Mouse (Mus musculus) right cerebral cortex, adult 18-20 months (tissue): Measurements from ENCODE around the gene D430019H16Rik.

ENCODE experiments used
- DNase-seq: peaks from one replicate; pipeline ENCODE4 v3.0.0; 2022; ENCODE audit warnings: mixed read lengths

The D430019H16Rik gene

DNA sequence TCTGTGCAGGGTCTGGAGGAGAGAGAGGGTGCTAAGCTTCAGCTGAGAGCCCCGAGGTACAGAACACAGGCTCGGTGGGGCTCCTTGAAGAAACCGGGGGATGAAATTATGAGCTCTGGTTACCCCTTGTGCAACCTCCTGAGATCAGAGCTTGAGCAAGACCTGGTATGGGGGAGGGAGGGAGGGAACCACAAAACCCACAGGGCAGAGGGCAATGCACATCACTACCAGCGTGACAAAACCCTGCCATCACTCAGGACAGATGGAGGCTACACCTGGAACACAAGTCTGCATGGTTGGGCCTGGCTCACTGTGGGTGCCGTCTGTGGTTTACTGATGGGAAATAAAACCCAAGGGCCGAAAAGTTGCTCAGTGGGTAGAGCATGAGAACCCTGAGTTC, 37.1 kb downstream of the D430019H16Rik start:
- DNase-seq, result no peak

DNA sequence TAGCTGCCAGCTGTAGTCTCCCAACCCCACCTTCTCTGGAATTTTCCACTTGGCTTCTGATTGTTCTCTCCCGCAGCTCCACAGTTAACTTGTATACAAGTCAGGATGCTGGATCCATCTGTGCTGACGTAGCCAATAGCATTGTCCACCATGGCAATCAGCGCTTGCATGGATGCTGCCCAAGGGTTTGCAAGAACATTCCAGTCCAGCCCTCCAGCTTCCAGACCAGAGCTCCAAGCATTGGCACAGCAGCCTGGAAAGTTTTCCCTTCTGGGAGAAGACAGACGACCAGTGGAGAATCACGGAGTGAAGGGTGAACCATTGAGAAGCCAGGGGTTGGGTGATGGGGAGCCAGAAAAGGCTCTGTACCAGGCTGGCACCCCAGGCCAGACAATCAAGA, 41.1 kb downstream of the D430019H16Rik start:
- no peak for DNase-seq

DNA sequence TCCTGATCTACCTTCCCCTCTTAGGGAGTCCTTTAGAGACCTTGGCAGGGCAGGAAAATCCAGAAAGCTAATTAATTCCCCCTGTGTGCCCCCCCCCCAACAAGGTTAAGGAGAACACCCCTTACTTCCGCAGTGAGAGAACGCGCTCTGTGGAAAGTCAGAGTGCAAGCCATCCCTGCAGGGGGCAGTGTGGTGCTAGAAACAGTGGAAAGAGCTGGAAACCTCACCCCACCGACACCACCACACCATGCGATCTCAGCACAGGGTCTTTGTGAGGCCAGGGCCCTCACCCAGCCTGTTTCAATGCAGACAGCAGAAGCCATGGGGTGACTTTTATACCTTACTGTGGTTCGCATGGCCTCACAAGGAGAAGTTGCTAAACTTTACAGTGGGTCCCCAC, 44.2 kb downstream of the D430019H16Rik start:
- peak; percentile 71 for DNase-seq

DNA sequence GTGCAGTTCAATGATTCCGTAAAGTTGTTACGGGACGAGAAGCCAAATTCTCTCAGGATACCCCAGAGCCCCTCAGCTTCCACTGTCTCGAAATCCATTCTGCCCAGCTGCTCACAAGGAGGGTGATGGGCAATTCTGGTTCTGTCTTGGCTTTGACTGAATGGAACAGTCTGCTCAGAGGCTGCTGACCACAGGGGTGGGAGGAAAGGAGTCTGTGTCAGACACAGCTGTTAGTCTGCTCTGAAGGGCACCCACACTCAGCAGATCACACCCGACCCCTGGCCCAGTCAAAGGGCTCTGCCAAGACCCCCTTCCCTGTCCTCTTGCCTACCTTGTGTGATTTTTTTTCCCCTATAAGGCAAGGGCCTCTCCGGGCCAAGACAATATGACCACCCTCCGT, 44.8 kb downstream of the D430019H16Rik start:
- DNase-seq, result no peak

DNA sequence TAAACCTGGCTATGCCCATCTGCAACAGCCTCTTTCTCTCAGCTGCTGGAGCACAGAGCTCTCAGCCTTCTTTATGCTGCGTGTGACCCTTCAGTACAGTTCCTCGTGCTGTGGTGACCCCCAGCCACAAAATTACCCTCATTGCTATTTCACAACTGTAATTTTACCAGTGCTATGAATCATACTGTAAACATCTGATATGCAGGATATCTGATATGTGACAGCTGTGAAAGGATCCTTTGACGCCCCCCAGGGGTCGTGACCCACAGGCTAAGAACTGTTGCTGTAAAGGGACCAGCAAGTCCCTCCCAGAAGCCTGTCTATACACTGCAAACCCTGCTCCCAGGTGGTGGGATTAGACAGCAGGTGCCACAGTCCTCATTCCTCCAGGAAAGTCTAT, 45.2 kb downstream of the D430019H16Rik start:
- no peak for DNase-seq

DNA sequence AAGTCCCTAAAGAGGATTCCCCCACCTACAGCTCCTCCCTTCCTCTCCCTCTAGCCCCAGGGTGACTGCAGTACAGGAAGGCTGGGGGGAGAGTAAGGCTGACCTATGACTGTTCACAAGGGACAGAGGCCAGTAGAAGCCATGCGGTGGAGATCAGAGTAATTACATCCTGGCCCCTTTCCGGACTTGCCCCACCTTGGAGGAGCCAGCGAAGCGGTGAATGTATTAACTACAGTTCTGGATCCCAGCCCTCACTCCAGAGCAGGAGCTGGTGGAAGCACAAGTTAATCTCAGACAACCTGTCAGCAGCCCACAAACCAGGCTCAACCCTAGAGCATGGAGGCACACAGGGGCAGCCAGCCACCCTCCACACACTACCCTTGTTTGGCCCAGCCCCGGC, 47.3 kb downstream of the D430019H16Rik start:
- DNase-seq, result no peak

DNA sequence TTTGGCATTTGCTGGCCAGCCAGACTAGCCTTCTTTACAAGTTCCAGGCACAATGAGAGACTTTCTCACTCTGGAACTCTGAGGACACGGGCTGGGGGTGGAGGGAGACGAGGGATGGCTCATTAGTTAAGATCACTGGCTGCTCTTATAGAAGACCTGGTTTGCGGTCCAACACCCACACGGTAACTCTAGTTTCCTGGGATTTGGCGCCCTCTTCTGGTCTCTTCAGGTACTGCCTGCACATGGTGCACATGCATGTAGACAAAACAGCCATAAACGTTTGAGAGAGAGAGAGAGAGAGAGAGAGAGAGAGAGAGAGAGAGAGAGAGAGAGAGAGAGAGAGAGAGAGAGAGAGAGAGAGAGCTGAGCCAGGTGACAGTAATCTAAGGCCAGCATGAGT, 51.1 kb downstream of the D430019H16Rik start:
- no peak for DNase-seq

DNA sequence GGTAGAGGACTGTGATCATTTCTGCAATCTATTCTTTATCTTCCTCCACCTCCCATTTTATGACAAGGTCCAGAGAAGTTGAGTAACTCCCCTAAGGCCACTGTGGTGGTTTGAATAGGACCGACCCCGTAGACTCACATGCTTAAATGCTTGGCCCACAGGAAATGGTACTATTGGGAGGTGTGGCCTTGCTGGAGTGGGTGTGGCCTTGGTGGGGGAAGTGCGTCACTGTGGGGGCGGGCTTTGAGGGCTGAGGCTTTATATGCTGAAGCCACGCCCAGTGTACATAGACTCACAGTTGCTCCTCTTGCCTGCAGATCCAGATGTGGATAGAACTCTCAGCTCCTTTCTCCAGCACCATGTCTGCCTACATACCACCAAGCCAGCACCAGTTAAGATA, 57.5 kb downstream of the D430019H16Rik start:
- DNase-seq, result no peak

DNA sequence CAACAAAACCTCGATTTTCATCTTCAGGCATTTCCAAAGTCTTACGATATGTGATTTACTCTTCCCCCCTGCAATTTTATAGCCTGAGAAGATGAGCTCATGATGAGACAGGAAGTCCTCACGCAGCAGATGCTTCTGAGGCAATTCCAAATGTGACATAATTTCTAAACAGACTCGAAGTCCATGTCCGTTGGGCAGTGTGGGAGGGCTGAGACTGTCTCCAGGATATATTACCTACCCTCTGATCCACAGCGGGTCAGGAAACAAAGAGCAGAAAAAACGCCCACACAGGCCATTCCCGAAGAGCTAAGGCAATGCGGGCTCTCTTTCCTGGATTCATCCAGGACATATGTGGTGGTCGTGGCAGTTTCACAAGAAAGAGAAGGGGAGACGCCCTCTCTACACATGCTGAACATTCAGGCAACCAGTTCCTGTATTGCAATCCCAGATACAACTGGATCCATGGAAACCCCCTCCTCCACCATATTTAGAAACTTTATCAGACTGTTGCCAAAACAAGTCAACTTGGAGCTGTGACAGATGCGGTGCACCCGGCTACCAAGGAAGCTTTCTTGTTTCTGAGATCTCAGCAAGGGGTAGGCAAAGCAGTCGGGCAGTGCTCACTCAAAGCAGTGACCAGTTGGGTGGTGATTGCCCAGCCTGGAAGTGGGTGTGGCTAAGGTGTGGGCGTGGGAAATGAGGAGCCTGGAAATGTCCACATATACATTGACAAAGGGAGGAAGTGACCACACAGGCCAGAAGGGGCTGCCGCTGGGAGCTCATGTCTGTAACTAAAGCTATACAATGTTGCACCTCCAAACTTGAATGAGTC, 58.2 kb downstream of the D430019H16Rik start:
- no peak for DNase-seq

DNA sequence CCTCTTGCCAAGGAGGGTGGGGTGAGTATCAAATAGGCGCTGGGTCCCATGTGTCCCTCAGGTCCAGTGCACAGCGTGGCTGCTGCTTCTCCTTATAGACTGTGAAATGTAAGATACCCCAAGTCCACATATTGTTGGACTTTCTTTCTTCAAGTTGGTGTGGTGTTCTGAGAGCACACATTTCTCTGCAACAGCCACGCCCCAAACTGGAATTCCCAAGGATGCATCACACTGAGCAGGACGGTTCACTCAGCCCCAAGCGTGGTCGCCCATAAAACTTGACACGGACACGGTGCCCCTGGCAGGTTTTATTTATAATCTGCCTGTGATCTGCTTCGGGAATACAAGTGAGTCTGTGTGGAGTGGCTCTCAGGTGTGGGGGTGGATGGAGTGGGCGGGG, 60.5 kb downstream of the D430019H16Rik start:
- DNase-seq, result no peak

DNA sequence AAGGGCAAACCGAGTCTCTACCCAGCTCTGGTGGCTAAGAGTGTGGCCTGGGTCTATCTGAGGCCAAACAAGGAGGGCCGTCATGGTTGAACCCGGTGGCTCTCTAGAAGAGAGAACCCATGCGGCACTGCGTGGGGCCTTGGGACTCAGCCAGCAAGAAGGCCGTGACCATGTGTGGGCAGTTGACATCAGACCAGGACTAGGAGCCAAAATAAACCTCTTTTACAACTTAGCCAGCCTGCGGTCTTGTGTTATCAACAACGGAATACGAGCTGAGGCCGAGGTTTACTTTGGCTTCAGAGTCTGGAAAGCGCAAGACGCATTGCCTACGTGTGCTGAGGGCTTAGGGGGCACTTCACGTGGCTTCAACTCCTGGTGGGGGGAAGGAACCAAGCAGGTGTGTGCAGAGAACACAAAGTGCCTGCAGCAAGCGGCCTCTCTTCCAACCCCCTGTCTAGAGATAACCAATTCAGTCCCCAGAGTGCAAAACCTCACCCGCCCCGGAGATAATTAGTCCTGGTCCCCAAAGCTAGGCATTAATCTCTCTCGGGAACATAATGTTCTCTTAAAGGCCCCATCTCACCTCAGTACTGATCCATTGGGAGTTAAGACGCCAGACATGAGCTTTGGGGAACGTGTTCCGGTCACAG, 63.5 kb downstream of the D430019H16Rik start:
- no peak for DNase-seq

DNA sequence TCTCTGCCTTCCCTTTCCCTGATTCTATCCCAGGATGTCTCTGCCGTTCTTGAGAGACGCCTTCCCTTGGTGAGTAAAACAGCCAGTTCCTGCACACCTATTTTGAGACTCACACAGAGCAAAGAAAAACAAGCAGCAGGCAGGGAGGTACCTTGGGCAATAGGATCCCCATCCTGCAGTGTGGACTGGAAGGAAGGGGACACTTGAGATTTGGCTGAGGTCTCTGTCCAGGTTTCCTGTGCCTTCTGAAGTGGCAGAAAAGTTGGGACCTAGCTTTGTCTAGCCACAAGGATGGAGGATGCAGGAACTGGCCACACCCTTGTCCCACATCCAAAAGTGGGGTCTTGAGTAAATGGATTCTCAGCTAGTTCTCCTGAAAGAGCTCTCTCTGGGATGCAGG, 66.2 kb downstream of the D430019H16Rik start:
- DNase-seq, result no peak

DNA sequence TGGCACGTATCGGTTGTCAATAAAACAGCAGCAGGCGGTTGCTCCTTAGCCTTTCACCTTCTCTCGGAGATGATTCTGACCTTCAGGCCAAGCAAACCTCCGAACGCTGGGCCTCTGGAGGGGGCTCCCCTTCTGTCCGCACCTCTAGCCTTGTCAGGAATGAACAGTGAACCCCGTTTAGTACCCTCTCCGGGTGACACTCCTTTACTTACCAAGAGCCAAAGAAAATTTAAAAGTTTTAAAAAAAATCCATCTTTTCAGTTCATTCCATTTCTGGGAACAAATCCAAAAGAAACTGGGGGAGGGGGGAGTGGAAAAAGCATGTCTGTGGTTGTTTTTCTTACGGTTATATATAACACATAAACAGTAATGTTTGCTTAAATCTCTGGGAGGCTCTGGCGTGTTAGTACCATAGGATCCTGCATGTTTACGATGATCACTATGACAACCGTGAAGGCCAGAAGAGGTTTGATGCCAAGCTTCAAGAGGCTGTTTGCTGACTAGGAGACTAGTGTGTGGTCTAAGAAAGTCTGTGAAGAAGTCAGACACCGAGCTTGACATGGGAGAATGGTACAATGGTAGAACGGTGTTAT, 67.6 kb downstream of the D430019H16Rik start:
- no peak for DNase-seq

DNA sequence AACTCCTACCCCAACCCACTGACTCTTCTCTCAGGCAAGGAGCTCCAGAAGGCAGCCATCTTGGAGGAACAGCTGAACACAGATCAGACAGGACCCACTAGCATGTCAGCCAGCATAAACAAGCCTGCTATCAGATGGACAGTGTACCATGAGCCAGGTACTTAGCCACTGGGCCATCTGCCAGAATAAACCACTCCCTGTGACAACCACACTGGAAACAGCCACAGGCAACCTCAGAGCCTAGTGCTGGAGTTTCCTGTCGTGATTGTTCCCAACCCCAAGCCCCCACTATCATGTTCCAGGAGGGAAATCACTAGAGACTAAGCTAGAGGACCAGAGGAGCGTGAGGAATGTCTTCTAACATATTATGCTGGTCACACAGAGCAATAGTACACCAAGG, 70.1 kb downstream of the D430019H16Rik start:
- DNase-seq, result no peak

DNA sequence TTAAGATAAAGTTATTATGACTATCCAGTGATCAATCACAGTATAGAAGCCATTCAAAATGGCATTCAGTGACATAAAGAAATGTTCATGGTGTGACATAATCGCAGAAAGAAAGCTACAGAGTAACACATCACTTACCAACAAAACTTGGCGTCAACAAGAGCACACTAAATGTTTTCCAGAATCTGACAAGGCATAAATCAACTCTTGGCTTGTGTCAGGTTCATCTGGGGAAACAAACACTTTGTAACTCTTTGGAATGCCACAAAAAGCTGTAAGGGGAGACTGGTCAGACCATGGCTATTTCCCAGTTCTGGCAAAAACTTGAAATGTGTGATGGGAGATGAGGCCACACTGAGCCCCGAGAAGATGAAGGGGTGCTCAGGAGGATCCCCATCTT, 72.5 kb downstream of the D430019H16Rik start:
- no peak for DNase-seq

DNA sequence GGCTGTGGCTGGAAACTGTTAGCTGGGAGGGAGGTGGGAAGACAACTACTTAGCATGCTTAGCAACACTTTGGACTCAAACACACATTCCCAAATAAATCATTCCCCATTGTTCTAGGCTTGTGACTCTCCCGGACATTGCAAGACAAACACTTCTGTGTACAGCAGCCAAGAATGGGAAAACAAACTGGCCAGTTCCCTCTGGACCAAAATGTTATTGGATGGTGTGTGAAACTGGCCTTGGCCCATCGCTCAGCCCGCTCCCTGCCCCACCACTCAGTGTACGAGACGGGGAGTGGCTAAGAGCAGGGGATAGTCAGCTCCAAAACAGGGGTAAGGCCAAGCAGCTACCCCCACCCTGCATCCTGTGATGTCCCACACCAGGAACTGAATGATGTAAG, 73.2 kb downstream of the D430019H16Rik start:
- DNase-seq, result peak; percentile 71

DNA sequence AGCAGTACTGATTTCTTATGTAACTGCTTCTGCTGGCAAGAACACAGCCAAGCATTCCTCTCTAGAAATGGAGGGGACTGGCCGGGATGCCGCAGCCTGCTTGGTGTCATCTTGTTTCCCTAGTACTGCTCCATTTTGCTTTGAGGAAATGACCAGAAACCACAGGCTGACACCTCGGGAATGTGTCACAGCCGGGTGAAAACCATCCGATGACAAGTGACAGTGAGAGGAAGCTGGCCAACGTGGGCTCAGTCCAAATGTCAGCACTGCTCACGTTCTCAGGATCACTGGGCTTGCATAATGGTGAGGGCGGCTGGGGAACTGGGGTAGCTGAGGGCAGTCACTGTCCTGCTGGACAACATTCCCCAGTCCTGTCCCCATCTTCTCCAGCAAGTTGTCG, 75.9 kb downstream of the D430019H16Rik start:
- no peak for DNase-seq

DNA sequence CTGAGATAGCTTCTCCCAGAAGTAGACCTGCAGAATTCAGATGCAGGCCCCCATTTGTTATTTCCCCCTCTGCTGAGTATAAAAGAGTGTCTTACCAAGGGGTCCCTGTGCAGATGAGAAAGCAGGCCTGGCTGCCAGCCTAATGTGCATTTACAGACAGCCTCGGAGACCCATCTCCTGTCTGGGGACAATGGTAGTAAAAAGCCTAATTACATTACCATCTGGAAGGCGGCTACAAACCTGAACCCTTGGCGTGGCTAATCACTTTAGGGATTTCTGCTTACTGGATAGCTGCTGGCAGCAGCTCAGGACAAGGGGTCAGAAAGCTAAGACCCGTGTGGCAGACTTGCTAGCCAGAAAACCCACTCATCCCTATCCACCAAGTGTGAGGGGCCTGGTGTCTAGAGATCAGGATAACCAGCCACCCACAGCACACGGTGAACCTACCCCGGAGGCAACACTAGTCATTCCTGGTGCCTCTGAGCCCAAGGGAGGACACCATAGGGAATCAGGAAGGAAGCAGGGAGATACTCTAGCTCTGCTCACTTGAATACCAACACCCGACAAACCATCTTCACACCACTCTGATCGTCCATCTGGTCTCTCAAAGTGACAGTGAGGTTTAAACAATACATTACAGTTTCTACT, 78.2 kb downstream of the D430019H16Rik start:
- DNase-seq, result no peak

DNA sequence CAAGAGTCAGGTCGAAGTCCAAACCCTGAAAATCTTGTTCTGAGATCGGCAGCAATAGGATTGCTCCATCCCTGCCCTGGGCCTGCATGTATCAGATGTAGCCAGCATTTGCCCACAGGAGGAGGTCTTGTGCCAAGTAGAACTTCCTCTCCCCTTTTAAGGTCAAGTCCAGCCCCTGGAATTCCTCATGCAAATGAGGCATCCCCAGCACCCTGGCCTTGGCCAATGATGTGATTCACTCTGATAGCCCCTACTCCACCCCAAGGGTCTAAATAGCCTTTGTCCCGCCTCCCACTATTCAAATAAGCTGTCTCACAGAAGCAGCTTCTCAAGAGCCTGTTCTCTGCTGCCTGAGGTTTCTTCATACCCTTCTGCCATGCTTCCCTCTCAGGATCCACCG, 81.2 kb downstream of the D430019H16Rik start:
- DNase-seq, result no peak

DNA sequence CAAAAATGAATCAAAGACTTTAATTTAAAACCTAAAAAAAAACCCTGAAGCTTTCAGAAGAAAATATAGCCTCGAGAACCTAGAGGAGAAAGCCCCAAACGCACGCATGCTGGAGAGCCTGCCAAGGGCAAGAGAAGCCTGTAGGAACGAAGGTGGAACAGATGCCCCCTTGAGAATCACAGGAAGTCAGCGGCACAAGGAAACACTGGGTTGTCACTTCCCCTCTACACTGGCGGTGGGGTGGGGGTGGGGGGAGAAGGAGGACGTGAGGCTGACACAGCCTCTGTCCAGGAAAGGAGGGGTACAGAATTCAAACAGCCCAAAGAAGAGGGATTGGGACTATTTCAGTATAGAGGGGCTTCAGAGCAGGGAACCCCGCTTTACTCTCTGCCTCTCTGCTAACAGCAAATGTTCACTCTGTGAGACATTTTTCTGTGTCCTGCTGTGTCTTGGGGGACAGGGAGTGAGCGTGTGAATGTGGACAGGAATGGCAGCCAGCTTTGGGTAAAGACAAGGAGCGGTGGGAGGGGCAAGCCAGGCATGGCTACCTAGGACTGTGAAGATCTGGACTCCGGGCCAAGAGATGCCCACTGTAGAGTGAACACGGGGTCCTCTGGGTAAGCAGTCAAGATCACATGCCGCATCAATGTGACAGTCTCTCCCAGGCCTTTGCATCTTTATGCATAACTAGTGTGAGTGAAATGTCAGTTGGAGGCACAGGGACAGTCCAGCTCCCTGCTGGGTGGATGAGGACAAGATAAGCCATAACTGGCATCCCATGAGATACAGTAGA, 82.5 kb downstream of the D430019H16Rik start:
- no peak for DNase-seq

DNA sequence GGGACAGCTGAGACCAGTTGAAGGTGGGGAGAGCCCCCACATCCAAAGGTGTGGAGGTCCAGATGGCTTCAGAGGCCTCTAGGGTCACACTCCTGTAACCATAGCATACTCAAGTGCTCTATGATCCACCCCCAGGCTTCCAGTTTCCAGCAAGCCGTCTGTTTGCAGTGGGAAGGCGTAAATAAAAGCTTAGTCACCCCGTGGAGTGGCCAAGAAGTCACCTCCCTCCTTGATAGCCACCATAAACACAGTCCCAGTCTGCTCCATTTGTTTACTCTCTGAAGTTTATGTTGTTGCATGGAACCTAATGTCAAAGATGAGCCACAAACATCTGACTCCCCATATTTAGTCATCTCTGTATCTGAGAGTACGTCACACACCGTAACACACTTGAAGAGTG, 83.5 kb downstream of the D430019H16Rik start:
- no peak for DNase-seq

DNA sequence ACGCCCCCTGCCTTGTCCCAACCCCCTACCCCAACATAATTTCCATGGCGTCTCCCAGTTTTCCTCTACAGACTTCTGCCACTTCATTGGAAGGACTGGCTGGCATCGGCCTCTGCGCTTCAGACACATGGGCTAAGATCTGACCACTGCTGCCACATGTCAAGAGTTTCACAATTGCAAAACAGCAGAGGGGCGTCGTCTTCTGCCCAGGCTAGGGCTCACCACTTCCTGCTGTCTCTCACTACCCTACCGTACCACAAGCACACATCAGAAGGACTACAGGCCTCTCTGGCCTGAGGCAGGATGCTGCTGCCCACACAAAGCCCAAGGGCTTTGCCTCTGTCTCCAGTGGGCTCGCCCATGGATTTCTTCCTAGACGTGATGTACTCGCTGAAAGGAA, 86.0 kb downstream of the D430019H16Rik start:
- no peak for DNase-seq
